Mouse (Mus musculus) megakaryocyte, embryonic 14.5 days (primary cell): ENCODE data around the gene Cdkn2a.

ENCODE experiments used
- FLI1 ChIP-seq: IDR thresholded peaks from 2 replicates; pipeline ENCODE4 v1.6.1; 2012; ENCODE audit warnings: low read length, inconsistent platforms, mixed read lengths
- GATA1 ChIP-seq: IDR thresholded peaks from 3 replicates; pipeline ENCODE4 v1.6.1; 2012; ENCODE audit warnings: mixed read lengths, low read length, inconsistent platforms, borderline replicate concordance

- TF ChIP-seq GATA1 (no peak), FLI1 (no peak)
Observed at GRCm38 (mm10) chr4:89299721-89300120, 5.3 kb upstream of the Cdkn2a start.
